Mouse (Mus musculus) intestine, embryonic 15.5 days (tissue): Measurements from ENCODE around the gene Plekha1. TPM values are rescaled to one million over a fixed set of nuclear protein-coding genes. Genes with fewer than 3 reads are reported as not detected.

Experiments
- ATAC-seq: fragments of 200-750 bp; cut with Nextera tagmentation; 2 replicates; pipeline ENCODE4 v1.8.0; 2017; ENCODE audit warnings: moderate TSS enrichment, moderate library complexity
- H3K27ac ChIP-seq: fragments of 300-500 bp; sonication (generic); 2 replicates; pipeline ENCODE4 v1.5.1; 2015; ENCODE audit warnings: mild to moderate bottlenecking, inconsistent platforms
- H3K27me3 ChIP-seq: fragments of 300-500 bp; sonication (generic); replicated peaks from 2 replicates; pipeline ENCODE4 v1.6.1; 2015; ENCODE audit warnings: inconsistent platforms
- H3K36me3 ChIP-seq: fragments of 300-500 bp; sonication (generic); 2 replicates; pipeline ENCODE4 v1.6.1; 2015; ENCODE audit warnings: inconsistent platforms
- H3K4me1 ChIP-seq: fragments of 300-500 bp; sonication (generic); replicated peaks from 2 replicates; pipeline ENCODE4 v1.6.1; 2015; ENCODE audit warnings: inconsistent platforms
- H3K4me2 ChIP-seq: fragments of 300-500 bp; sonication (generic); replicated peaks from 2 replicates; pipeline ENCODE4 v1.6.1; 2015; ENCODE audit warnings: mild to moderate bottlenecking, inconsistent platforms
- H3K4me3 ChIP-seq: fragments of 300-500 bp; sonication (generic); replicated peaks from 2 replicates; pipeline ENCODE4 v1.5.1; 2015; ENCODE audit warnings: inconsistent platforms
- H3K9ac ChIP-seq: fragments of 300-500 bp; sonication (generic); 2 replicates; pipeline ENCODE4 v1.6.1; 2015; ENCODE audit warnings: inconsistent platforms
- H3K9me3 ChIP-seq: fragments of 300-500 bp; sonication (generic); 2 replicates; pipeline ENCODE4 v1.6.1; 2016; ENCODE audit warnings: inconsistent platforms
- WGBS: fragments of 180-500 bp; shearing (Covaris S2); methylation state at CpG from one replicate; pipeline ENCODE4 v1.1.7; 2015; 5-methylcytosine and 5-hydroxymethylcytosine counted together
- polyA plus RNA-seq: library from polyadenylated mRNA; unstranded; fragments of >200 nt; fragmentation: Nextera tagmentation; extraction: Ambion mirVana; gene quantifications from 2 replicates; pipeline ENCODE4 v1.2.1, GENCODE M21; 2015

Plekha1 gene
- polyA plus RNA-seq, 1 experiment from 2014 or later: 40.5 TPM

DNA sequence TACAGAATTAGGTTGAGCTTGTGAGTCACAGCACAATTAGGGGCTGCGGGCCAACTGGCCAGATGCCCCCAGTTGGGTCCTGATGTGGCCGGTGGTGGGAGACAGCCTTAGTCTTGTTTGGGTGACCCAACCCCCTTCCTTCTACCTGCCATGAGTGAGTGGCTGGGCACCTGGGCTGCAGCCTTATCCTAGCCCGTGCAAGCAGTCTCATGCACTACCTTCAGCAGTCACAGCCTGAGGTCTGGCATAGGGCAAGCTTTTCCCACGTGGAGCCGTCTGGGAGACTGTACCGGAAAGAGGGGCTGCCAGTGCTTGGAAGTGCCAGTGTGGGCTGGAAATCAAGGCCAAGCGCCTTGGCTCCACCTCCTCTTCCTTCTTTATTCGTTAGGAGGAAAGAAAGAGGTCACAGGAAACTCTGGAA lies 83.8 kb downstream of the Plekha1 start:
- Histone ChIP-seq H3K4me2 (no peak overlapping the region), H3K27ac (0 out of 2 replicates have a peak overlapping the region, but pooled peaks have one; percentile 13), H3K4me1 (no peaks in the 10 kb centered on the region), H3K9ac (no peak overlapping the region), H3K9me3 (no peaks in the 10 kb centered on the region), H3K4me3 (no peak overlapping the region), H3K36me3 (no peaks in the 10 kb centered on the region), H3K27me3 (no peaks in the 10 kb centered on the region)
- 0 out of 2 replicates have a peak, but pooled peaks have one; percentile 43 for ATAC-seq
- 43% methylated on average over 8 of the region's 8 CpGs for WGBS

DNA sequence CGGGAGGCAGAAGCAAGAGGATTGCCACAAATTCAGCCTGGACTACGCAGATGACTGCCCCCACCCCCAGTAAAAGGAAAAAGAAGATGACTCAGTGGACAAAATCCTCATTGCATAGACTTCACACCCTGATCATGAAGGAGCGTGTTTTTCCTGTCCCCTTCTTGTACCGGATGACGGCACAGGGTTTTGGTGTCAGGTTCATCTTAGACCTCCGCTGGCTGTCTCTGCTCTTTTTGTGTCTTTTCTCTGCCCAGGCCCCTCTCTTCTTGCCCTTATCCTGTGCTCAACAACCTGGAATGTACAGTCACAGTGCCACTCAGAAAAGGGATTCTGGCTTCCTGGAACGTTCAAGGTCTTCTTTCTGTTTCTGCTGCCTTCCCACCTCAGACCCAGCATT lies 84.9 kb downstream of the Plekha1 start:
- Histone ChIP-seq H3K9ac (no peak overlapping the region), H3K27me3 (no peaks in the 10 kb centered on the region), H3K27ac (no peak overlapping the region), H3K4me3 (no peak overlapping the region), H3K9me3 (no peaks in the 10 kb centered on the region), H3K36me3 (no peaks in the 10 kb centered on the region), H3K4me2 (no peak overlapping the region), H3K4me1 (no peaks in the 10 kb centered on the region)
- WGBS: 92% methylated on average over 7 of the region's 7 CpGs
- ATAC-seq: no peak

DNA sequence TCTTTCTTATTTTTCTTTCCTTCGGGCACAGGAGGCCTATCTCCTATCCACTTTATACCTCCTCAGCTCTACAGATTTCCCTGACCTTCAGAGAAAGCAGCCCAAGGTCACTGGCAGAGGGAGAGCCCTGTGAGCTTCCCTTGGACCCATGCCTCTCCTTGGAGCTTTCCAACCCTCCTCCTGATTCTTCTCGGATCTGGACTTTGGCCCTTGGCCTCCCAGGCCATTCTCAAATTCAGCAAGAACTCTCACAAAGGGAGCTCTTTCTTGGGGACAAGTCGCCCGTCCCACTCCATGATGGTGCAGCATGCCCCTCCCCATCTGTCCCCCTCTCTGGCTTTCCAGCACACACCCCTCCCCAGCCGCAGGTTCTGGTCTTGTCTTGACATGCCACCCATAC lies 85.4 kb downstream of the Plekha1 start:
- WGBS: 93% methylated on average over 5 of the region's 5 CpGs
- H3K4me3 ChIP-seq: no peak overlapping the region
- ATAC-seq: no peak

DNA sequence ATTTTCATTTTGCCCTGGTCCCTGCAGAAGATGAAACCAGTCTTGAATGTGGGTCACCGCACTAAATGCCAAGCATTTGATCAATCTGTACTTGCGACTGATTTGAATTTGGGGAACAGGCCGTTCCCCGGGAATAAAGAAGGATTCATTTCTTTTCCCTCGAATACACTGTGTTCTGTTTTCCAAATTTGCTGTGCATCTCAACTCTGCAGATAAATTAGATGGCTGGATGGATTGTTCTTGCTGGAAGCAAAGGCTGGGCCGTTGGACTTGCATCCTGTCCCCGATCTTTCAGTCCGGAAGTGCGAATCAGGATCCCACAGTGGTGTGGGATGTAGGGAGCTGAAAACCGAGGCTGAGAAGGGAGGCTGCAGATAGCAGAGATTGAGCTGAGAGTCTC lies 87.8 kb downstream of the Plekha1 start:
- Histone ChIP-seq H3K4me1 (no peaks in the 10 kb centered on the region), H3K4me3 (no peak overlapping the region), H3K27ac (no peak overlapping the region), H3K4me2 (no peak overlapping the region), H3K27me3 (no peaks in the 10 kb centered on the region), H3K36me3 (no peaks in the 10 kb centered on the region), H3K9me3 (no peaks in the 10 kb centered on the region), H3K9ac (no peak overlapping the region)
- ATAC-seq: no peak
- WGBS: 89% methylated on average over 10 of the region's 10 CpGs

More for the DNA sequence above, 85.4 kb downstream of the Plekha1 start:
- Histone ChIP-seq H3K4me2 (no peak overlapping the region), H3K36me3 (no peaks in the 10 kb centered on the region), H3K4me1 (no peaks in the 10 kb centered on the region), H3K27ac (no peak overlapping the region), H3K9me3 (no peaks in the 10 kb centered on the region), H3K9ac (no peak overlapping the region), H3K27me3 (no peaks in the 10 kb centered on the region)

DNA sequence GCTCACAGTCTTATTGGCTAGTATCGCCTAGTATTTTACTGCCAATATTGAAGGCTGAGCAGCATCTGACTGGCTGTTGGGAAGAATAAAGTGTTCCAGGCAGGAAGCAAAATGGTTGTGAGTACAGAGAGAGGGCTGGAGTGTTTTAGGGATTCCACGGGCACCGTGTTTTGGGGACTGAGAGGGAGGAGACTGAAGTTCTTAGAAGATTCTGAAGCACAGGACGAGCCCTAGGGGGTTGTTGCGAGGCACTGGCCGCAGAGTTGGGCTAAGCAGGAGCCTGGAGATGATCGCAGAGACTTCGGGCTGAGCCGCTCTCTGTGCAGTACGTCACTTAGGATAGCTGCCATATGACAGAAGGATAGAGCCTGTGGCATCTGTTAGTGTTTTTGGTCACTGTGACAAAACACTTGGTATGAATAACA lies 88.6 kb downstream of the Plekha1 start:
- Histone ChIP-seq H3K9ac (no peak overlapping the region), H3K4me2 (no peak overlapping the region), H3K27ac (no peak overlapping the region), H3K4me3 (no peak overlapping the region), H3K36me3 (no peaks in the 10 kb centered on the region), H3K27me3 (no peaks in the 10 kb centered on the region), H3K9me3 (no peaks in the 10 kb centered on the region), H3K4me1 (0 out of 2 replicates have a peak, but pooled peaks cover 6% of the 10 kb centered on the region)
- WGBS: 86% methylated on average over 10 of the region's 10 CpGs
- no peak for ATAC-seq

DNA sequence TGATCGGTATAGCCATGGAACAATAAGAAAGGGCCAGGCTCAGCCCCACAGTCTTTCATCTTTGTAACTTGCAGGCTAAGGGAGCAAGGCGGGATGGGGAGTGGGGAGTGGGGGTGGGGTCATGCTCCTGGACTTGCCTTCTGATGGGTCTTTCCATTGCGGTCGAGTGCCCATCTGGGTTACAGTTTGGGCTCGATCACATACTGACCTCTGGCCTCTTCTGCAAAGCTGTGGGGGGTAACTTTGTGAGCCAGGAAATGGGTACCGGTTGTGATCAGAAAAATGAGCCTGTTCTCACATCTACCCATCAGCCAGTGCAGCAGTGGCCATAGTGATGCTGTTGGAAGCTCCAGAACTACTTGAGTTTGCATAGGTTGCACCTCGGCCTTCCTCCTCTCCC lies 93.0 kb downstream of the Plekha1 start:
- no peak for ATAC-seq
- no peaks in the 10 kb centered on the region for H3K27me3 ChIP-seq
- H3K4me3 ChIP-seq: no peak overlapping the region
- no peaks in the 10 kb centered on the region for H3K9me3 ChIP-seq
- no peak overlapping the region for H3K4me2 ChIP-seq
- H3K36me3 ChIP-seq: no peaks in the 10 kb centered on the region
- H3K4me1 ChIP-seq: peaks cover 22% of the 10 kb centered on the region
- WGBS: 73% methylated on average over 7 of the region's 7 CpGs
- no peak overlapping the region for H3K9ac ChIP-seq
- H3K27ac ChIP-seq: no peak overlapping the region

DNA sequence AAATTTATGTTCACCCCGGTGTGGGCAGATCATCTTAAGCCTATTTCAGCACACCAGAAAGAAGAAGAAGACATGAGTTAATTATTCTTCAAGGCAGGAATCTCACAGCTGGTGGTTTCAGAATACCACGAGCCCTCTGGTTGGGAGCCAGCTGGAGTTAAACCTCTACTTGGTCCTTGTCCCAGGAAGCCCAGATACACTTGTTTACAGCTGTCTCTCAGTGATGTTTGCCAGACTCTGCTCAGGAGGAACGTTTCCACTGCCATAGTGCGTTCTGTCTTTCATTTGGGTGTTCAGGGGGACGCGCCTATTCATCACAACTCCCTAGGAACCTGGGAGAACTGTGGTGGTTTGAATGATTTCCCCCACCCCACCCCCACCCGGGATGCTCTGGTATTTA lies 94.3 kb downstream of the Plekha1 start:
- Histone ChIP-seq H3K9ac (no peak overlapping the region), H3K36me3 (no peaks in the 10 kb centered on the region), H3K4me3 (no peak overlapping the region), H3K4me1 (peaks cover 23% of the 10 kb centered on the region), H3K9me3 (no peaks in the 10 kb centered on the region), H3K27ac (no peak overlapping the region), H3K27me3 (no peaks in the 10 kb centered on the region), H3K4me2 (0 out of 2 replicates have a peak overlapping the region, but pooled peaks have one; percentile 20)
- 19% methylated on average over 7 of the region's 7 CpGs for WGBS
- ATAC-seq: peak; percentile 80

DNA sequence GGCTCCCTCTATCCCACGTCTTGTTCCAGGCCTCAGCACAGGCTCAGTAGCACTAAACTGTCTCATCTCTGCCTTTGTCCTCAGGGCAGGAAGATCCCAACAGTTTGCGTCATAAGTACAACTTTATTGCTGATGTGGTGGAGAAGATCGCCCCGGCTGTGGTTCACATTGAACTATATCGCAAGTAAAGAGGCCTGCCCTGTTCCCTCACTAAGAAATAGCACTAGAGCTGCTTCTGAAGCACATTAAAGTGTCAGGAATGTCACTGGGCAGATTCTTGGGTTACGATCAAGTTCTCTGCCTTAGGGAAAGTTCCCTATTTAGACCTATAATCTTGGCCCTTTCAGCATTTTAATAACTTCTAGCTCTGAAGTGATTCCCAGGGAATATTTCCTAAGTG lies 95.9 kb downstream of the Plekha1 start:
- H3K36me3 ChIP-seq: no peaks in the 10 kb centered on the region
- H3K9me3 ChIP-seq: no peaks in the 10 kb centered on the region
- H3K4me2 ChIP-seq: no peak overlapping the region
- peaks cover 31% of the 10 kb centered on the region for H3K4me1 ChIP-seq
- no peaks in the 10 kb centered on the region for H3K27me3 ChIP-seq
- H3K9ac ChIP-seq: no peak overlapping the region
- no peak overlapping the region for H3K4me3 ChIP-seq
- ATAC-seq: no peak
- no peak overlapping the region for H3K27ac ChIP-seq
- WGBS: 73% methylated on average over 6 of the region's 6 CpGs

Other genes starting within 250 kb of the Plekha1 start
- 0.05 and 0.06 TPM in 2 replicates for gene Btbd16, start 91.7 kb upstream of the Plekha1 start, polyA plus RNA-seq
- 16.9 and 18.8 TPM in 2 replicates for gene Htra1, start 70.4 kb downstream of the Plekha1 start, polyA plus RNA-seq
- gene Dmbt1, start 166.3 kb downstream of the Plekha1 start, polyA plus RNA-seq: 126 and 138 TPM in 2 replicates